Mouse (Mus musculus) G1E (cell line): Measurements from ENCODE around the gene Flvcr2. TPM values are rescaled to one million over a fixed set of nuclear protein-coding genes. Genes with fewer than 3 reads are reported as not detected.

Source experiments
- ATAC-seq: 2 replicates; pipeline ENCODE4 v1.8.0; 2016; ENCODE audit warnings: mild to moderate bottlenecking; ENCODE audit not compliant: insufficient number of reproducible peaks, poor library complexity, low FRiP score, severe bottlenecking; ENCODE audit errors: extremely low read depth
- DNase-seq: peaks from one replicate; pipeline ENCODE4 v3.0.0; 2012; ENCODE audit warnings: low spot score
- H3K27me3 ChIP-seq: 2 replicates; pipeline ENCODE4 v1.6.1; 2012; ENCODE audit warnings: mild to moderate bottlenecking, low read length, inconsistent platforms; ENCODE audit not compliant: insufficient read depth
- H3K36me3 ChIP-seq: replicated peaks from 2 replicates; pipeline ENCODE3; 2012; ENCODE audit warnings: mild to moderate bottlenecking, inconsistent platforms
- H3K4me1 ChIP-seq: 2 replicates; pipeline ENCODE4 v1.6.1; 2012; ENCODE audit warnings: low read depth, low read length, inconsistent platforms, mixed read lengths; ENCODE audit not compliant: insufficient read depth
- H3K4me3 ChIP-seq: 2 replicates; pipeline ENCODE4 v1.5.1; 2012; ENCODE audit warnings: low read depth, mild to moderate bottlenecking, inconsistent platforms, low read length, moderate library complexity, mixed read lengths
- H3K9me3 ChIP-seq: replicated peaks from 2 replicates; pipeline ENCODE4 v1.6.1; 2012; ENCODE audit warnings: inconsistent platforms
- CTCF ChIP-seq: IDR thresholded peaks from 2 replicates; pipeline ENCODE4 v1.5.1; 2012; ENCODE audit warnings: low read depth, low read length, inconsistent platforms, mixed read lengths
- GATA1 ChIP-seq: IDR thresholded peaks from 2 replicates; pipeline ENCODE4 v1.6.1; 2012; ENCODE audit warnings: borderline replicate concordance, low read length, inconsistent platforms, mixed read lengths
- GATA2 ChIP-seq: IDR thresholded peaks from 2 replicates; pipeline ENCODE4 v1.6.1; 2012; ENCODE audit warnings: low read depth, low read length, inconsistent platforms, borderline replicate concordance
- POLR2AphosphoS5 ChIP-seq: IDR thresholded peaks from 2 replicates; pipeline ENCODE4 v1.6.1; 2012; ENCODE audit warnings: low read depth, low read length, inconsistent platforms; ENCODE audit not compliant: insufficient replicate concordance
- TAL1 ChIP-seq: conservative IDR thresholded peaks from 2 replicates; pipeline ENCODE4 v1.6.1; 2012; ENCODE audit warnings: low read depth, low read length, inconsistent platforms, mixed read lengths
- polyA plus RNA-seq: library from polyadenylated mRNA; stranded (reverse); fragments of >175 nt; gene quantifications from 2 replicates; pipeline ENCODE4 v1.2.3, GENCODE M21; 2012
- total RNA-seq, 2 experiments: library from RNA; stranded (forward) in 1 of 2; stranded (reverse) in 1 of 2; fragments of 200-1000 nt in 1 of 2; fragments of >200 nt in 1 of 2; fragmentation: Nextera tagmentation in 1 of 2; gene quantifications; 2 replicates each; pipeline ENCODE4 v1.2.3; 2014 to 2017

Gene Flvcr2
- total and polyA plus RNA-seq, 3 experiments: 0.16 TPM; not detected in 2

DNA sequence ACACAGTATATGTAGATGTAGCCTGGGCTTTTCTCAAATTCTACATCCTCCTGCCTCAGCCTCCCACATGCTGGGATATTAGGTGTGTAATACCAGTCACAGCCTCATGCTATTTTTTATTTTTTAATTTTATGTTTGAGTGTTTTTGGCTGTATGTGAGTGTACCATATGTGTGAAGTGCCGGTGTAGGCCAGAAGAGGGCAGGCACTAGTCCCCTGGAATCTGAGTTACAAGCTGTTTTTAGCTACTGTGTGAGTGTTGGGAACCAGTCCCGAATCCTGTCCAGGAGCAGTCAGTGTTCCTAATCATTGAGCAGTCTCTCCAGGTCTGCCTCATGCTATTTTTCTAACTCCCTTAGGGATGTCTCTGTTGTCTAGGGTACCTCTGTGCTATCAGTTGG, 91.4 kb downstream of the Flvcr2 start:
- TF ChIP-seq TAL1 (no peak), GATA2 (no peak), POLR2AphosphoS5 (no peak), GATA1 (no peak), CTCF (no peak)
- no peaks in the 10 kb centered on the region for H3K4me1 ChIP-seq
- no peak for ATAC-seq
- peaks cover 87% of the 10 kb centered on the region for H3K36me3 ChIP-seq
- no peaks in the 10 kb centered on the region for H3K9me3 ChIP-seq
- H3K4me3 ChIP-seq: no peak overlapping the region
- no peaks in the 10 kb centered on the region for H3K27me3 ChIP-seq
- no peak for DNase-seq

DNA sequence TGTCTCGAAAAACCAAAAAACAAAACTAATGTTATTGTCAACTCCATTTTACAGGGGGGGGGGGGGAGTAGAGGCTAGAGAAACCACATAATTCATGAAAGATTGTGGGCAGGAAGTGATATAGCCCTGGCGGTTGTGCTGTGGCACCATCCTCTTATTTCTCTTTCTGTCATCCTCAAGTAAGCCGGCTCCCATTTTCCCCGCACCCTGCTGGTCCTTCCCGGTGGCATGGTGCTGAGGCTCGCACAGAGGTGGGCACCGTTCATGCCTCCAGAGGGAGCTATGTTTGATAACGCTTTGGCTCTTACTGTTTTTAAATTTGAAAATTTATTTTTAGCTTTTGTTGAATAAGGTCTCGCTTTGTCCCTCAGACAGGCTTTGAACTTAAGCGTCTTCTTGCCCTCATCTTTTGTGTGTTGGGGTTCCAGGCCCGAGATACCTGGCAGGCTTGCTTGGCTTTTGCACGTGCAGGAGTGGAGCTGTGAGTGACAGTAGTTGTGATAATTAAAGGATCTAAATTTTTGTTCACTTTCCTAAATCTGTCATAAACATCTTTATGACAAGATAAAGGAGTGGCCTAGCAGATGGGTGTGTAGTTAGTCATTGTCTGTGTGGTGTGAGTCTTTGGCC, 93.1 kb downstream of the Flvcr2 start:
- no peak overlapping the region for H3K4me3 ChIP-seq
- TF ChIP-seq TAL1 (no peak), GATA1 (no peak), POLR2AphosphoS5 (no peak), GATA2 (no peak)
- H3K9me3 ChIP-seq: no peaks in the 10 kb centered on the region
- no peaks in the 10 kb centered on the region for H3K27me3 ChIP-seq
- H3K4me1 ChIP-seq: no peaks in the 10 kb centered on the region
- ATAC-seq (no peak), DNase-seq (no peak)
- peaks cover 90% of the 10 kb centered on the region for H3K36me3 ChIP-seq

DNA sequence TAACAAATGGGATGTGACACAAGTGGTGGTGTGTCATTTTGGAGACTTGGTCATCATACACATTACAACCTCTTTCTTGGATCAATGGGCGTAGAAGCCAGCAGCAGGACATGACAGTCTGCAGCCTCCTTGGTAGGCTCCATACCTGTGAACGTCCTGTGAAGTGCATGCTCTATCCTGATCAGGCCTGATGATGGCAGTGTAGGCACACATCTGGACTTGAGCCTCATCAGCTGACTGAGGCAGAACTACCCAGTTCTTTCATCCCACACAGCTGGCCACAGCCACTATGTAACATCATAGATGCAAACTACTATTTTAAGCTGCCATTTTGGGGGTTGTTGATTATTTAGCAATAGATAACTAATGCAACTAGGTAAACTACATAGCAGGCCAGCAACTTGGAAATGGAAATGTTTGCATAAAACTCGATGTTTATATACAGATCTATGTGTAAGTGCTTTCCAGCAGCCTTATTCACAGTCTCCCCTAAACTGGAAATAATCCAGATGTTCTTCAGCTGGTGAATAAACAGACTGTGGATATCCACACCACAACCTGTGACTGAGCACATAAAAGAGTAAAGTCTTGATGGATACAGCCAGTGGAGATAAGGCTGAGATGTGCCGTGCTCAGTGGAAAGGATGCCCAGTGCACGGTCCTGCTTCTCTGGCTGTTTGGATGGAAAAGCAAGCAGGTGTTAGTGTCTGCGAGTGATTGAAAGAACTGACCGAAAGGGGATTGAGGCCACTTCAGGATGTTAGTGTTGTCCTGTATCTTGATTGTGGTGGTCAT, 102.0 kb downstream of the Flvcr2 start:
- H3K4me1 ChIP-seq: no peaks in the 10 kb centered on the region
- ATAC-seq: no peak

DNA sequence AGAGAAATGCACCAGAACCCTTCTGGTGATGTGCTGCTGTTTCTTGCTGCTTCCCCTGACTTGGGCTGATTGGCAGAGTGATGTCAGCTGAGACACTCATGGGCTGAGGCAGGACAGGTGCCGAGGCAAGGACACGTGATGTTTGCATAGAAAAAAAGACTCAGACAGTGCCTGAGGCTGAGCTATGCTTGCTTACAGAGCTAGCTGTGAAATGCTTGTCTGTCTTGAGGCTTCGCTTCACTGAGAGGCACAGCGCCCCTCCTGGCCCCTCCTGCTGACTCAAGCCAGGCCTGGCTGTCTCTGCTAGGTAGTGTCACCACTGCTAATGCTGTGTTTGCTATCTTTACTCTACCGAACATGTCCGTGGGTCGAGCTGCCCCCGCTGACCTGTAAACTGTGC, 104.3 kb downstream of the Flvcr2 start:
- H3K36me3 ChIP-seq: peaks cover 81% of the 10 kb centered on the region
- no peak for ATAC-seq
- no peak overlapping the region for H3K4me3 ChIP-seq
- H3K4me1 ChIP-seq: no peaks in the 10 kb centered on the region; the same call in 1 of the 2 replicates
- no peak for DNase-seq
- H3K9me3 ChIP-seq: no peaks in the 10 kb centered on the region
- TF ChIP-seq GATA2 (no peak), POLR2AphosphoS5 (no peak), GATA1 (no peak), TAL1 (no peak), CTCF (no peak)
- H3K27me3 ChIP-seq: no peaks in the 10 kb centered on the region

More for the DNA sequence above, 102.0 kb downstream of the Flvcr2 start:
- H3K27me3 ChIP-seq: no peaks in the 10 kb centered on the region
- no peak for TF ChIP-seq POLR2AphosphoS5
- no peak for TF ChIP-seq TAL1
- TF ChIP-seq GATA2: no peak
- TF ChIP-seq GATA1: no peak
- TF ChIP-seq CTCF: no peak
- no peak for DNase-seq
- no peaks in the 10 kb centered on the region for H3K9me3 ChIP-seq
- H3K4me3 ChIP-seq: no peak overlapping the region
- H3K36me3 ChIP-seq: peaks cover 85% of the 10 kb centered on the region

DNA sequence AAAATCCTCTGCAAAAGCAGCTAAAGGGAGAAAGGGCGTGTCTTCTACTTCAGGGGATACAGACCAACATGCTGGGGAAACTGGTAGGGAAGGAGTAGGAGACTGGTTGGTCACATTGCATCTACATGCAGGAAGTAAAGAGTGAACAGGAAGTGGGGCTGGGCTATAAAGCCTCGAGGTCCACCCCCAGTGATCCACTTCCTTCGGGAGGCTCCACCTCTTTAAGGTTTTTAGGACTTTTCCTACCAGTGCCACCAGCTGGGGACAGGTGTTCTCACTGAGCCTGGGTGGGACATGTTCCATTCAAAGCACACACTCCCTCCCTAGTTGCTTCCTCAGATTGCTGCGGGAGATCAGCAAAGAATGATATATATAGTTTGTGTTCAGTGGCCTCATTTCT, 107.5 kb downstream of the Flvcr2 start:
- DNase-seq (no peak), ATAC-seq (no peak)
- Histone ChIP-seq H3K9me3 (no peaks in the 10 kb centered on the region), H3K27me3 (no peaks in the 10 kb centered on the region), H3K4me3 (no peak overlapping the region), H3K4me1 (no peaks in the 10 kb centered on the region; the same call in 1 of the 2 replicates), H3K36me3 (peaks cover 84% of the 10 kb centered on the region)
- TF ChIP-seq CTCF (no peak), GATA2 (no peak), GATA1 (no peak), TAL1 (no peak), POLR2AphosphoS5 (no peak)

DNA sequence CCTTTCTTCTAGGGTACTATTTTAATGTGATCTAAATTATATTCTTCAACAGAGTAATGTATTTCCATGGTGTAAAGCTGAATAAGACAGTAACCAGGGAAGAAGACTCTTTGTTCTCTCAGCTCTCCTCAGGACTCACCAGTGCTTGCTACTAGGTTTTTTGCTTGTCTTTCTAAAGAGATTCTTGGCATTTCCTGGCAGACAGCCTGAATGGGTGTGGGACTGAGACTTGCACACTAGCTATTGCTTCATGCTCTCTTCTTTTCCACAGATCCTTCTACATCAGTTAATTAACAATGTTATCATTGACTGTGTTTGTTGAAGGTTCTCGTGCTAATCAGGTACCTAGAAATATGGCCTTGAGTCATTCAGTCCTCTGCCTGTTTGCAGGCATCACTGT, 107.9 kb downstream of the Flvcr2 start:
- Histone ChIP-seq H3K36me3 (peaks cover 84% of the 10 kb centered on the region), H3K27me3 (no peaks in the 10 kb centered on the region), H3K4me1 (no peaks in the 10 kb centered on the region; the same call in 1 of the 2 replicates), H3K4me3 (no peak overlapping the region), H3K9me3 (no peaks in the 10 kb centered on the region)
- ATAC-seq (no peak), DNase-seq (no peak)
- TF ChIP-seq POLR2AphosphoS5 (no peak), GATA2 (no peak), CTCF (no peak), TAL1 (no peak), GATA1 (no peak)
